Mouse (Mus musculus): ENCODE results near the gene Srsf2.
"Not testable (repeated sequence)": the region's sequence is repeated elsewhere in the genome, so short reads cannot be mapped to it uniquely, and the experiment has no call there.

Srsf2 gene

DNA sequence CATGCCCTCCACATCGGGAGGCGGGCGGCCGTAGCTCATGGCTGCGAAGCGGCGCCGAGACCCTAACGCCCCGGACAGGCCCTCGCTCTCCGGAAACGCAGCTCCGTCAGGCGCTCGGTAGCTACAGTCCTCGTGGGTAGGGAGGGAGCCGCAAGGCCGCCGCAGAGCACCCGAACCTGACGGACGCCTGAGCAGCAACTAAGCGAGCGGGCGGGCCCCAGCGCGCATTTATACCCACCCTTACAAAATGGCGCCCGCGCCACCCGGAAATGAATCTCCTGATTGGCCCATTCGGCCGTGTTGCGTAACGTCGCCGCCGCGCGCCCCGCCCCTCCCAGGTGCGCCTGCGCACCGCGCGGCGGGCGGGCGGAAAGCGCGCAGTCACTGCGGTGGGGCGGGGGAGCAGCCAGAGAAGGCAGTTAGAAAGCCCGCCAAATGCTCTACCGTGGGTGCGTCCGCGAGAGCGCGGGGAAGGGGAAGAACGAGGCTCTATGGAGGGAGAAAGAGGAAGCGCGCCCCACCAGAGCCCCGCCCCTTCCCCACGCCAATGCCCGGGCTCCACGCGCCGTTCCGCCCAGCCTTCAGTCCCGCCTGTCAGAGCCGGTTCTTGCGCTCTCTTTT lies at the start of gene Srsf2:
TSS of gene Srsf2 (minus strand) at position 204 of the 621 bp plus-strand sequence.
- DNase-seq: peak; percentile 95

DNA sequence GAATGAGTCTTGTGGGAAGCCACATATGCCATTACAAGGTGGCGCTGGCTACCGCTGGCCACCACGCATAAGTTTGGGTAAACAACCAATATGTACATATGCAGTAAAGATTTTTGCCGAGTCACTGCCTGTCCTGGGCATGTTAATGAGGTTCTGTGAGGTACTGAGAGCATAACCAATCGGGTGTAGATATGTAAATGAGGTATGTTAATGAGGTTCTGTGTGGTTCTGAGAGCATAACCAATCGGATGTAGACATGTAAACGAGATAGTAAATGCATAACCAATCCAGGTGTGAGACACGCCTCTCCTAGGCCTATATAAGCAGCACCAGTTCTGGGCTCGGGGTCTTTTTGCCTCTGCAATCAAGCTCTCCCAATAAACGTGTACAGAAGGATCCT lies 49.7 kb upstream of the Srsf2 start:
- DNase-seq: not testable (repeated sequence)

DNA sequence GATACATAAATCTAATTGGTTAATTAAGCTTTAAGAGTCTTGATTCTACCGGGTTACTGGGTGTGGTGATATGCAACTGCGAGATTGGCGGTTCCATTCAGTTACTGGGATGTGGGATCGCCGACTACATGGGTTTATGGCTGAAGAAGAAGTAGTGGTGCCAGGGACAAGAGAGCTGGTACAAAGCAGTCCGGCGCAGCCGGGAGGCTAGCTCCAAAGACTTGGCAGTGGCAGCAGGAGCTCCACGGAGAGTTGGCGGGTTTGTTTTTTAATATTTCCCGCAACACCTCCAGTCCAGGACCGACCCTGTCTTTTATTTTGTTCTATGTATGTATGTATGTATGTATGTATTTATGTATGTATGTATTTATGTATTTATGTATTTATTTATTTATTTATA lies 46.4 kb upstream of the Srsf2 start:
- no peak for DNase-seq

- DNase-seq: no peak
Observed at GRCm38 (mm10) chr11:116895402-116895801, 42.5 kb upstream of the Srsf2 start.

DNA sequence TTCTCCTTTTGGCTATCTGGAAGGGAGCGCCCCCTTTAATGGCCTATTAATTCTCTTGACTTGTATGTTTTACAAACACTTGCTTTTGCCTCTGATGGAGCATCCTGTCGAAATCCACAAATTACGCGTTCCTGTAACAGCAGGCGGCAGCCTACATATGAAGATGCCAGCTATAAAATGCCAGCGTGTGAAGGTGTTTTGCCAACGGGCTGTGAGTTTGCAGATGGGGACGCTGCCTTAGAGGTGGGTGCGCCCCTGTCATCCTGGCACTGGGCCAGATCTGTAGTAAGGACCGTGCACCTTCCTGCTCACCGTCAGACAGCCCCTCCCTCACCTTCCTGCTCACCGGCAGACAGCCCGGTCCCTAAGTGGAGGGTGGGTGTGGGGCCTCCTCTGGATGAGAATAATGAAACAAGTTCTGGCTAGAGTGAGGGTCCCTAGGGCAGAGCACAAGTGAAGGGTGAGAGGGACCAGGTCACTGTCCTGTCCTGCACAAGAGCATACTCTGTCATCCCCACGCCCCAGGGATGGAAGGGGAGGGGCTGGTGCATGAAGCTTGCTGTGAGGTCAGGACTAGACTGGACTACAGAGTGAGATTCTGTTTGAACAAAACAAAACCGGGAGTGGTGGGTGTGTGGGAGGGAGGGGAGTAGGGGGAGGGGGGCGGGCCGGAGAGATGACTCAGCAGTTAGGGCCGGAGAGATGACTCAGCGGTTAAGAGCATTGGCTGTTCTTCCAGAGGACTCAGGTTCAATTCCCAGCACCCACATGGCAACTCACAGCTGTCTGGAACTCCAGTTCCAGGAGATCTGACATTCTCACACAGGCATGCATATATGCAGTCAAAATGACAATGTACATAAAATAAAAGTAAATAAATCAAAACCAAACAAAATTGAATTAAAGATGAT lies 40.9 kb upstream of the Srsf2 start:
- no peak for DNase-seq

DNA sequence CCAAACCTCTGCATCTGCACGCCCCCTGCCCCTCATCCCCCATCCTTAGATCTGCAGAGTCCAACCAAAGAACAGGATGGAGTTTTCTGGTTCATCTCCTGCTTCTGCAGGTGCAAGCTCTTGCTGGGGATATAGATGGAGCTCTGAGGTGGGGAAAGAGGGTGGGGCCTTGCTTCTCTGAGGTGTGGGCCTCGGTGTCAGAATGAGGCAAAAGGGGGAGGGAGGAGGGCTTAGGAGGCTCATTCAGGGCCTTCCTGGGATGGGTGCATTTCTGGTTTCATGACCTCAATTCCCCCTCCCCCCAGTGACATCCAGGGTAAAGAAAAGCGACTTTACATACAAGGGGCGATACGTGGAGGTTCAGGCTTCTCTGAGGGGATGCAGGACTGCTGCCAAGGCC lies 34.2 kb upstream of the Srsf2 start:
- no peak for DNase-seq

DNA sequence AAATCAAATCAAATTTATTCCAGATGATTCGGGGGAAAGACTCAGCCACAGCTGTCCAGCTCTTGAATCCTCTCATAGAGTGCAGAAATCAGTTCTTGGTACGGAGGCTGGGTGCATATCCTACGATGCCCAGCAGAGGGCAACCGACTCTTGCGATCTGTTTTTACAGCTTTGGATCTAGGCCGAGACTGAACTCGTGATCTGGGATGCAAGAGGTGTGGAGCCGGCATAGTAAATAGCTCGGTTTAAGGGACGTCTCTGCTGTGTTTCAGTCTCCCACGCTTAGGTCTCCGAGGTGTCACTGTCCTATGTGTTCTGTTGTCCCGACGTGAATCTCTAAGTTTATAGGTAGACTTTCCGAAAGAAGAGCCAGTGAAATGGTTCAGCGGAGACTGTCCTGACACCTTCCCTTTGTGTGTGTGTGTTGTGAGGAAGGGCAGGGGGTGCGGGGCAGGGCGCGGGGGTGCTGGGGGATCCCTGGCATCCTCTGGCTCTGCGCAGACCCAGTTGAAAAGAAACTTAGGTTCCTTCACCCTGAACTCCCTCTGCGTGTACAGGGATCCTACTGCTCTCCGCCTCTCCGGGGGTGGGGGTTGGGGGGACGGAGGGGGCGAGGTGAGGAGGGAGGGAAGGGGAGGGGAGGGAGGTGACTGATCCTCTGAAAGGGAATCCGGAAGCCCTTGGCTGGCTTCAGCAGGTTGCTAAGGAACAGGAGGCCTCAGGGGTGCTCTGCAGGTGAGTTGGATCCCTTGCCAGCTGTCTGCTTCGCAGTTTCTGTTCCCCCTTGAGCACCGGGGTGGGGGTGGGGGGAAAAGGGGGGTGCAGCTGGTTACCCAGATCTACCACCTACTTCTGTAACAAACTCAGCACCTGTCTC lies 32.6 kb upstream of the Srsf2 start:
- DNase-seq: peak; percentile 73

- DNase-seq: no peak
Observed at GRCm38 (mm10) chr11:116884061-116884460, 31.2 kb upstream of the Srsf2 start.

GRCm38 (mm10) chr11:116882446-116882845 lies 29.6 kb upstream of the Srsf2 start:
- no peak for DNase-seq

DNA sequence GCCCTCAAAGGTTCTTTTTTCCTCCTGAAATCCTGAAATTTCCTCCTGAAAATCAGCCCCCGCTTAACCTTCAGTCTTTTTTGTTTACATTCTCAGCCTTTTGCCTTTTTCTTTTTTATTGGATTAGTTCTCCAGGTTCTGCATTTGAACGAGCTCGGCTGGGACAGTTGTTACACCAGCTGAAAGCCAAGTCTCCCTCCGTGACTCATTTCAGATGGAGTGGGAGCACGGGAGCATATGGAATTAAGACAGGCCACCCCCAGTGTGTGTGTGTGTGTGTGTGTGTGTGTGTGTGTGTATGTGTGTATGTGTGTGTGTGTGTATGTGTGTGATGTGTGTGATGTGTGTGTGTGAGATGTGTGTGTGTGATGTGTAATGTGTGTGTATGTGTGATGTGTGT lies 28.5 kb upstream of the Srsf2 start:
- DNase-seq: no peak

- no peak for DNase-seq
Observed at GRCm38 (mm10) chr11:116880839-116881238, 27.9 kb upstream of the Srsf2 start.

- no peak for DNase-seq
Observed at GRCm38 (mm10) chr11:116878454-116878853, 25.6 kb upstream of the Srsf2 start.

DNA sequence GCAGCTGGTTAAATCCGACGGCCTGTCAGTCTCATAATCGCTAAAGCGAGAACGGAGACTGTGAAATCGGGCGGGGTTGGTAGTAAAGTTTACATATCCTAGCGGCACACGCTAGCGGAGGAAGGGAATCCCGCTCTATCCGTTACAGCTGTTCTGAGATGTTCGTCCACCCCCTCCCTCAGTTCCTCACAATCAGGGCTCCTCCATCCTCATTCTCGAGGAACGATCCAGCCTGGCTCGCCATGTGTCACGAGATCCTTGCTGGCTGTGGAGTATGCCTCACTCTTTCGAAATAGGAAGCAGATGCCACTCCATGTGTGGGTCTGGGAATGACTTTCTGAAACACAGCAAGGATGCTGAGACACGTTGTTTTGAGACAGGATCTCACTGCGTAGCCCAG lies 21.1 kb upstream of the Srsf2 start:
- no peak for DNase-seq

DNA sequence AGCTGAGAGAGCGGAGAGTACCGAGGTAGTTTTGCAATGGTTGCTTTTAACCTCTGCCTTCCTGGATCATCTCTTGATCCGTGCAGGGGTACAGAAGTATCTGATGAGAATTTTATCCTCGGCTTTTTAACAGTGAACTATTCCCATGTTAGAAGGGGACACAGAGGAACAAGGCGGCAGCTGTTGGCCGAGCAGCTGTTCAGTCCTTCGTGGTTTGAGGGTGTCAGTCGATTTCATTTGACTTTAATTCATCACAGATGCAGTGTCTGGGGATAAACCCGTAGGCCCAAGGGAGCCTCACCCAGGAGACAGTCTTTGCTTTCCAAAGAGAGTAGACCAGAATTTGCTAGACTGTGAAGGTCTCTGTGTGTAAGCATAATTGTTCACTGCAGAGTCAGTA lies 18.6 kb upstream of the Srsf2 start:
- no peak for DNase-seq

DNA sequence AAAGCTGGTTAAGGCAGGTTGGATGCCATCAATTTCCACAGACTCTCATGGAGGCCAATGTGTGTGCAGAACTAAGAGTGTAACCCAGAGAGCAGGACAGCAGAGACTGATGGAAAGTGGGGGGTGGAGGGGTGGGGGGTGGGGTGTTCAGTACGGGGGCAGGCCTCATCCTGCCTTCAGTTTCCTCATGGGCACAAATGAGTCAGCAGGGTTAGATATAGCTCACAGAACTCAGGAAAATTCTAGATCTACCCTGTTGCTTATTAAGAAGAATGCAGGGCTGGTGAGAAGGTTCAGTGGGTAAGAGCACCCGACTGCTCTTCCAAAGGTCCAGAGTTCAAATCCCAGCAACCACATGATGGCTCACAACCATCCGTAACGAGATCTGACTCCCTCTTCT lies 16.7 kb upstream of the Srsf2 start:
- no peak for DNase-seq

- no peak for DNase-seq
Observed at GRCm38 (mm10) chr11:116869223-116869622, 16.3 kb upstream of the Srsf2 start.

DNA sequence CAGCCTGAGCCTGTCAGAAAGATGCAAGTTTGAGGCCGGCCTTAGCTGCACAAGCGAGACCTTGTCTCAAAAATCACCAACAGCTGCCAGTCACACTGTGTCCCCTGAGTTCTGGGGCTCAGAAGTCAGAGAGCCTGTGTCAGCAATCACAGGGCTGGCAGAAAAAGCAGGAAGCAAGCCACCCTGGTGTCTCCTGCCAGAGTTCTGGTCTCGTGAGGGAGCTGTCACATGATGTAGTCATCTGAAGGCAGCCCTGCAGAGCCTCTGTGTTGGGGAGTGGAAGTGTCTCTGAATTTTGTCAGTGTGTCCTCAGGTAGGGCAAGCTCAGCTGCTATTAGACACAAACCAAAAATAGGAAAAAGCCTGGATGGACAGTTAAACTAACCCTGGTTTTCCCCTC lies 15.2 kb upstream of the Srsf2 start:
- no peak for DNase-seq

DNA sequence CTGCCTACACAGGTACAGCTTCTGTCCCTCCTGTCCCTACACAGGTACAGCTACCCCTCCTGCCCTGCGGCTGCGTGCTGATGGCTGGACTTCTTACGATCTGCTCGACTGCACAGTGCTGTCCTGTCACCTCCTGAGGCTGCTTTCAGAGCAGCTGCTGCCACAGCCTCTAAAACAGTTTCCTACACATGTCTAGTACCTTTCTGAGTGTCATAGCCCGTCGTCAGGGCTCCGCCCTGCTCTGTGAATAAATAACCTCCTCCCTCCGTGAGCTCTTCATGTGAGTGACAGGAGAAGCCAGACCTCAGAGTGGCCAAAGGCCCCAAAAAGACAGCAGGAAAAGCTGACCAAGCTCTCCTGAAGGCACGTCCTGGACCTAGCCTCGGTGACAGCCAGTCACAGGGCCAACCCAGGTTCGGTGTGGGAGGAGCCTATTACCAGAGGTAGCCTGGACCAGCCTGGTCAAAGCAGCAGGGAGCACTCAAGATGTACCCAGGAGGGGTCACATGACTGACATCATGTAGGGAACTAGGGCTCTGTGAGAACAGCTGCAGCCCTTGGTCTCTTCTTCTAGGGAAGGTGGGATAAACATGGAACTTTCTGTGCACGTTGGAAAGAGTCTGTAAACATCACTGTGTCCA lies 13.2 kb upstream of the Srsf2 start:
- DNase-seq: no peak

DNA sequence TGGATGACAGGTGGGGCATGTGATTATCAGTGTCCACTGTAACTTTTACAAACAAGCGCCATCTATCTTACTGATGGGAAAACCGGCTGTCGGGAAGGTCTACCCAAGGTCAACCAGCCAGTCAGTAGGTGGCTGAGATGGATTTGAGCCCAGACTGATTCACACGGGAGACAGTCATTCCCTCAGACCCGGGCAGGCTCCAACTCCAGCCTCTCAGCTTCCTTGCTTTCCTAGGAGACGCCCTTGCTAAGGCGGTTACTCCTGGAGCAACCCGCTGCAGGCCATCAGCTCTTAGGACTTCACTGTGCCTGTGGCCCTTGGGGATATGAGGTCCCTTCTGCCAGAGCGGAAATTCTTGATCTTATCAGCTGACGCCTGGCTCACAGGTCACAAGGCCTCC lies 11.6 kb upstream of the Srsf2 start:
- DNase-seq: no peak

DNA sequence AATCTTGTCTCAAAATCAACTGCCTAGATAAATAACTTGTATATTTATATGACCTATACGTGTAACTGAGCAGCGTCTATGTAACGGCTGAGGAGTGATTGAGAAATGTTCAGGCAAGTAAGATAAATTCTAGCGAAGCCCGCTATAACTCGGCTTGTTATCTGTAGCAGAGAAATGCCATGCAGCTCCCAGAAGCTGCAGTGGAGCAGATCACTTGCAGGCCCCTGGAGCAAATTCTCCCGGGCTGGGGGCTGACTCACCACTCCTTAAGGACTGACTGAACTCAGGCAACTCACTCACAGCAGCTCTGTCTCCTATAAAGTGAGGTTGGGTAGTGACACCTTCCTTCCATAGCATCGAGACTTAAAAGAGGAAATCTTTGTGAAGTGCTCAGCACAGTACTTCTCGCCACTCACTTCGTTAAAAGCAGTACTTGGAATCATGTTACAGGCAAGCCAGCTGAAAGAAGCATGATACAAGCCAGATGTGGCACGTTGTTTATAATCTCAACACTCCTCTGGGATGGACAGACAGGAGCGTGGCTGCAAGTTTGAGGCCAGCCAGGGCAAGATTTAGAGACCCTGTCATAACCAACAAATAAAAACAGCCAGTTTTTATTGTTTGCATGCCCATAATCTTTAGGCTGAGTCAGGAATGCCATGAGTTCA lies 4.4 kb upstream of the Srsf2 start:
- DNase-seq: no peak

DNA sequence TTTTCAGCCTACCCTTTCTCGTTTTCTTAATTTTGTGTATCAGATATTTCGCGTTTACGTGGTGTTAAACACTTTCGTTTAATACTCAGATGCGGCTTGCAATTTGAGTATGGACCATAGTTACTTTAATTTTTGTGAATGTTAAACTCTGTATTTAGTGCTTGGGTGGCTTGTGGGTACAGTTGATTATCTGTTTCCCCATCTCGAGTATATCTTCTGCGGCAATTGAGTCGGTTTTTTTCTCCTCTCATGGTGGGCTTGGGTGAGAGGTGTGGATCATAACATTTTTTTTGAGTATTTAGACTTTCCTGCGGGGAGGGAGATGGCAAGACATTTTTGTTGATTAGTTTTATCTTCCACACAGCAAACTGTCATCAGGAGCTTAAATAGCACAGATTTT lies 1.4 kb upstream of the Srsf2 start:
- no peak for DNase-seq

DNA sequence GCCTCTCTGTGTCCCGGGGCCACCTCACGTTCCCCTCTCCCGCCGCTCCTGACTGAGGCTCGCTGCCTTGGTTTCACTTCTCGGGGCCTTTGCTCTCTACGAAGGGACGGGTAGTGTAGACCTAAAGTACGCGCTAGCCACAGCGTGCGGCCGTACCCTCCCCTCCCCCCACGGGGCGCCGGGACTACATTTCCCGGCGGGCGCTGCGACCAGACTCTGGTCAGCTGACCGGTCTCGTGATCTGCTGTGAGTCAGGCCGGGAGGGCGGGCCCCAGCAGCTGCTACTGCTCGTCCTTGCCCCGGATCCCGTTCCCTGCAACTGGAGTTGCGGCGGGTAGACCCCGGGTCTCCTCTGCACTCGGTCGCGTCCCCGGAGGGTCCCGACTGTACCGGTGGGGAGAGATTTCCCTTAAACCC lies 626 bp upstream of the Srsf2 start:
- peak; percentile 97 for DNase-seq
